Mouse (Mus musculus) megakaryocyte, embryonic 14.5 days (primary cell): ENCODE data around the gene Ern1.

Experiments
- FLI1 ChIP-seq: IDR thresholded peaks from 2 replicates; pipeline ENCODE4 v1.6.1; 2012; ENCODE audit warnings: low read length, inconsistent platforms, mixed read lengths
- GATA1 ChIP-seq: IDR thresholded peaks from 3 replicates; pipeline ENCODE4 v1.6.1; 2012; ENCODE audit warnings: mixed read lengths, low read length, inconsistent platforms, borderline replicate concordance

- TF ChIP-seq GATA1 (no peak), FLI1 (no peak)
These were observed 94.9 kb downstream of the Ern1 start for GRCm38 (mm10) chr11:106392597-106393330.
